Comparison of ENCODE assay signal across 1 mouse cellular context in the genomic region with DNA sequence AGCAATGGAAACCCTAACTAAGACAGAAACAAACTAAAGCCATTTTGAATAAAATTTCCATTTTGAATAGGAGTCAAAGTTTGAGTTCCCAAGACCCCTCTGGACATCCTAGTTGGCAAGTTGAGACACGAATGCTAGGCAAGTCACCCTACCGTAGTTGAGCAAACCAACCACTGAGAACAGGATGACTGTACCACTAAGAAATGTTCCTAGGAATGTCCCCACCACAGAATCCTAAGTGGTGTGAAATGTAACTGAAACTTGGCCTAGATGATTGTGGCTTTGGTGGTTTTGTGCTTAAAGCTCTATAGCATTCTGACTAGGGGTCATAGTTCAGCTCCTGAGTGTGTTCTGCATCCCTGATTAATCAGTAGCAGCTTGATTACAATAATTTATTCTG.
TF ChIP-seq lines count a peak whose summit lies in the region.

No protein-coding gene starts in this region.

TF ChIP-seq in myocyte, 11 proteins besides CTCF, POLR2A, EP300 and RAD21 (continued from another document):
- TF ChIP-seq CEBPB (IDR thresholded peaks at IDR 0.05; ENCODE audit: insufficient read depth, poor library complexity, severe bottlenecking) = 0 out of 2 replicates have a peak, but pooled peaks have one; percentile 19
